Mouse (Mus musculus): ENCODE results near the gene Nos1ap.

Gene Nos1ap

DNA sequence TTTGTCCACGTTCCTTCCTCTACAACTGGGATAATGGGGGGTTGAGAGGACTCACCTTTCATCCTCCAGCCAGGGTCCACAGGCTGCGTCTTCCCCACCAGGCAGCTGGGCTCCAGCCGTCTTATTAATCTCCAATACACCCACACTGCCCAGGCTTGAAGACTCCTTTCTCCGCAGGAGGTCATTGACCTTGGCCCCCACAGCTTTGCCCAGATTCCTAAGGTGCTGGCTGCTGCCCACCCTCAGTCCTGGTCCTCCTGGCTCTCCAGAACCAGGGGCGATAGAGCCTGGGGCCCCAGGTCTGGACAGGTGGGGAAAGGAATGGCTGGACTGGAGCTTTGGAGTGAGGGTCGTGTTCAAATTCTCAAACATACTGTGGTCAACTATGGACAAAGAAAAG is 287.2 kb downstream of the Nos1ap start:
- in situ Hi-C loops (cut with MboI; ENCODE audit: low pct_unique_long_range_greater_than_20kb in 1 of 2, low sequenced_read_pairs in 2 of 2, unreplicated experiment in 1 of 2): no loop called here

DNA sequence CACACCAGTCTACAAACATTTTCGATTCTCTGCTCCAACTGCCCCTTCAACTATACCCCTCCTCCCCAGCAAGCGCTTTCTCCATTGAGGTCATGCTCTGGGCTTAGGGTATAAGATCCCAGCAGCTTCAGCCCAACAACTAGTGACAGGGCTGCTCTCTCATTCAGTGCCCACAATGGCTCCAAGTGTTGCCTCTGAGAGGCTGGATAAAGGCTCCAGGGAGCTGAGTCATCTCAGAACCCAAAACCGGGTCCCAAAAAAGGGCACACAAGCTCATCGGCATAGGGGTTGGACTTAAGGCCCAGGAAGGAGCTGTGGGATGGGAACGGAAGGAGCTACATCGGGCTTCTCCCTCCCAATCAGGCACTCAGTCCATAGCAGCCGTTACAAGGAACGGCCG is 288.0 kb downstream of the Nos1ap start:
- in situ Hi-C loops (cut with MboI; ENCODE audit: low pct_unique_long_range_greater_than_20kb in 1 of 2, low sequenced_read_pairs in 2 of 2, unreplicated experiment in 1 of 2): no loop called here

GRCm38 (mm10) chr1:170299496-170299895 is 290.2 kb downstream of the Nos1ap start:
- in situ Hi-C loops (cut with MboI; ENCODE audit: low pct_unique_long_range_greater_than_20kb in 1 of 2, low sequenced_read_pairs in 2 of 2, unreplicated experiment in 1 of 2): no loop called here

- in situ Hi-C loops (cut with MboI; ENCODE audit: low pct_unique_long_range_greater_than_20kb in 1 of 2, low sequenced_read_pairs in 2 of 2, unreplicated experiment in 1 of 2): no loop called here
Measured at GRCm38 (mm10) chr1:170294786-170295570, 294.7 kb downstream of the Nos1ap start.

DNA sequence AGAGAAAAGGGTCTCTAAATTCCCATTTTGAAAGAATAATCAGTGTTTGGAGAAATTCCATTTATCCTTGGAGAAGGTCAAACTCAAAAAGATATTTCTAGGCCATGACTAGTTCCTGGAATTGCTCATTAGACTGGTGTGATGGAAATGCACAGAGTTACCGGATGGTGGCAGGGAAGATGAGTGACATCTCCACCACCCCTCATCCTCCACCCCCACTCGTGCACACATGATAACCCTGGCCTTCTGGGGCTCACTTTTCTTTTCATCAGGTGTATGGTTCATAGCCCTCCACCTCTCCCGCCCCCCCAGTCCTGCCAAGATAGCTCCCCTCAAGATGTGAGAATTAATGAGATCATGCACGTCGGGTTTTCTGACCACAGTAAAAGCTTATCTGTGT is 296.4 kb downstream of the Nos1ap start:
- in situ Hi-C loops (cut with MboI; ENCODE audit: low pct_unique_long_range_greater_than_20kb in 1 of 2, low sequenced_read_pairs in 2 of 2, unreplicated experiment in 1 of 2): no loop called here

GRCm38 (mm10) chr1:170292239-170292951 is 297.3 kb downstream of the Nos1ap start:
- in situ Hi-C loops (cut with MboI; ENCODE audit: low pct_unique_long_range_greater_than_20kb in 1 of 2, low sequenced_read_pairs in 2 of 2, unreplicated experiment in 1 of 2): no loop called here

DNA sequence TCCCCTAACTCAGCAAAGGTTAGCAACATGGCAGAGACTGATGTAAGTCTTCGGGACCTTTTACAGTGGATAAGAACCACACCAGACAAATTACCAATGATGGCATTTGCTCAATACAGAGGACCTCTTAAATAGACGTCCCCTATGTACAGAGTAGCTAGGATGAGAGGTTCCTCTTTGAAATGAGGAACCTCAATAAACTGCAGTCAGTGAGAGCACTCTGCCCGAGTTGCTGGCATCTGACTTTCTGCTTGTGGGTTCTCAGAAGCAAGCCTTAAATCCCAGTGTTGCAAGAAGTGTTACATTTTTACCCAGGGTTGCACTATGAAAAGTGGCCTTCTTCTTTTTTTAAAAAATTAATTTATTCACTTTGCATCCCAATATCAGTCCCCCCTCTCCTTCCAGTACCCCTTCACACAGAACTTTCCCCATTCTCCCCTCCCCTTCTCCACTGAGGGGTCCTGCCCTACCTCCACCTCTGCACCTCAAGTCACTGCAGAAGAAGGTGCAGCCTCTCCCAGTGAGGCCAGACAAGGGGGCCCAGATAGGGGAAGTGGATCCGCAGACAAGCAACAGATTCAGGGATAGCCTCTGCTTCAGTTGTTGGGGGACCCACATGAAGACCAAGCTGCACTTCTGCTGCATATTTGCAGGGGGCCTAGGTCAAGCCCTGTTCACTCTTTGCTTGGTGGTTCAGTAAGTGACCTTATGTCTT is 307.1 kb downstream of the Nos1ap start:
- in situ Hi-C loops (cut with MboI; ENCODE audit: low pct_unique_long_range_greater_than_20kb in 1 of 2, low sequenced_read_pairs in 2 of 2, unreplicated experiment in 1 of 2): no loop called here

GRCm38 (mm10) chr1:170277016-170277415 is 312.6 kb downstream of the Nos1ap start, which contains the start of gene Sh2d1b1:
Sh2d1b1 (plus strand) TSS chr1:170277320.
- in situ Hi-C loops (cut with MboI; ENCODE audit: low pct_unique_long_range_greater_than_20kb in 1 of 2, low sequenced_read_pairs in 2 of 2, unreplicated experiment in 1 of 2): no loop called here

DNA sequence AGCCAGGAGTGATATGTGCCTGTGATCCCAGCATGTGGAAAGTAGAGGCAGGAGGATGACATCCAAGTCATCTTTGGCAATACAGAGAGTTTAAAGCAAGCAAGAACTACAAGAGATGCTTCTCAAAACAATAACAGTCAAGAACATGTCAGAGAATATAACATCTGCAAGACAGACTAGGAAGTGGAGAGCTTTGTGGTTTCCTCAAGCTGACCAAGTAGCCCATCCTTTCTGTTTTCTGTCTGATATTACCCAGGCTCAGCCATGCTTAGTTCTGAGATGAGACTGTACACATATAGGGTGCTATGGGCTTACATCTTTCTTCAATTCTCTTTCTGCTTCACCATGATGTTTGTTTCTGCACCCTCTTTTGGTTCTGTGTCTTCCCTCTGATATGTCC is 316.4 kb downstream of the Nos1ap start:
- in situ Hi-C loops (cut with MboI; ENCODE audit: low pct_unique_long_range_greater_than_20kb in 1 of 2, low sequenced_read_pairs in 2 of 2, unreplicated experiment in 1 of 2): no loop called here

- in situ Hi-C loops (cut with MboI; ENCODE audit: low pct_unique_long_range_greater_than_20kb in 1 of 2, low sequenced_read_pairs in 2 of 2, unreplicated experiment in 1 of 2): no loop called here
Measured at GRCm38 (mm10) chr1:170270696-170271095, 319.0 kb downstream of the Nos1ap start.

GRCm38 (mm10) chr1:170270281-170270680 is 319.4 kb downstream of the Nos1ap start:
- in situ Hi-C loops (cut with MboI; ENCODE audit: low pct_unique_long_range_greater_than_20kb in 1 of 2, low sequenced_read_pairs in 2 of 2, unreplicated experiment in 1 of 2): no loop called here

DNA sequence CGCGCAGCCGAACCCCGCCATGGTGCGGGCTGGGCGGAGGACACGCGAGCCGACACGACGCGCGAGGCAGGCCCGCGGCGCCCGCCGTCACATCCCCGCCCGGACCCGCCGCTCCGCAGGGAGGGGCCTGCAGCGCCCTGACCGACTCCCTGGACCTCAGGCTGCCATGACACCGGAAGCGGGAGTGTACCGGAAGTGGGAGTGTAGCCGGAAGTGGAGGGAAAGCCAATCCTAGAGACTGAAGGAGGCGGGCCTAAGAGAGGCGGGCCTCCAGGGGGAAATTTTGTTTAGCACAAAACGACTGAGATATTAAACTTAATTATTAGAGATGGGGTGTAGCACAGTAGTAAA is 334.1 kb downstream of the Nos1ap start:
- in situ Hi-C loops (cut with MboI; ENCODE audit: low pct_unique_long_range_greater_than_20kb in 1 of 2, low sequenced_read_pairs in 2 of 2, unreplicated experiment in 1 of 2): no loop called here

- in situ Hi-C loops (cut with MboI; ENCODE audit: low pct_unique_long_range_greater_than_20kb in 1 of 2, low sequenced_read_pairs in 2 of 2, unreplicated experiment in 1 of 2): no loop called here
Measured at GRCm38 (mm10) chr1:170254893-170255559, 334.6 kb downstream of the Nos1ap start.

Data from mouse embryonic stem cell (cell line).